Mouse (Mus musculus) common myeloid progenitor, adult 5-6 weeks (primary cell): ENCODE results near the gene BC051142. TPM values are rescaled to one million over a fixed set of nuclear protein-coding genes. Genes with fewer than 3 reads are reported as not detected.

Experiments used
- ATAC-seq: replicated peaks from 2 replicates; pipeline ENCODE4 v1.8.0; 2016; ENCODE audit warnings: low read depth, mild to moderate bottlenecking, moderate TSS enrichment, inconsistent platforms; ENCODE audit not compliant: poor library complexity, severe bottlenecking
- total RNA-seq: library from RNA; stranded (forward); fragments of 200-1000, 187-1606 nt; gene quantifications from 2 replicates; pipeline ENCODE4 v1.2.3, GENCODE M21; 2017

Gene BC051142
- 4.2 and 6.4 TPM in 2 replicates for total RNA-seq

- peak; percentile 92 for ATAC-seq
These were observed at the start of gene BC051142 for GRCm38 (mm10) chr17:34398711-34399393. Gene BC051142, plus strand, starts transcription at chr17:34398820.

GRCm38 (mm10) chr17:34349429-34349828 is 49.2 kb upstream of the BC051142 start:
- ATAC-seq = peak; percentile 62

GRCm38 (mm10) chr17:34354539-34354938 is 44.1 kb upstream of the BC051142 start, which contains the start of gene Btnl2:
Gene Btnl2, plus strand, starts transcription at chr17:34354822.
- ATAC-seq = 0 out of 2 replicates have a peak, but pooled peaks have one; percentile 15

GRCm38 (mm10) chr17:34354940-34355339 is 43.7 kb upstream of the BC051142 start:
- ATAC-seq = peak; percentile 47

GRCm38 (mm10) chr17:34362954-34363546 is 35.6 kb upstream of the BC051142 start:
- no peak for ATAC-seq

GRCm38 (mm10) chr17:34363676-34364310 is 34.8 kb upstream of the BC051142 start:
- no peak for ATAC-seq

- ATAC-seq = no peak
These were observed 33.6 kb upstream of the BC051142 start for GRCm38 (mm10) chr17:34365031-34365430.

GRCm38 (mm10) chr17:34370563-34370962 is 28.1 kb upstream of the BC051142 start:
- ATAC-seq = no peak

- ATAC-seq = no peak
These were observed 25.4 kb upstream of the BC051142 start for GRCm38 (mm10) chr17:34373055-34373709.

GRCm38 (mm10) chr17:34376847-34377246 is 21.8 kb upstream of the BC051142 start, which contains the start of gene Btnl1:
Gene Btnl1, plus strand, starts transcription at chr17:34377132.
- ATAC-seq = no peak

- peak; percentile 13; the same call in 1 of the 2 replicates for ATAC-seq
These were observed 21.0 kb upstream of the BC051142 start for GRCm38 (mm10) chr17:34377450-34378209.

GRCm38 (mm10) chr17:34378716-34379115 is 19.9 kb upstream of the BC051142 start:
- ATAC-seq = no peak

GRCm38 (mm10) chr17:34379451-34379850 is 19.2 kb upstream of the BC051142 start:
- ATAC-seq = no peak

- no peak for ATAC-seq
These were observed 16.7 kb upstream of the BC051142 start for GRCm38 (mm10) chr17:34381876-34382275.

- no peak for ATAC-seq
These were observed 15.4 kb upstream of the BC051142 start for GRCm38 (mm10) chr17:34383212-34383611.

- no peak for ATAC-seq
These were observed 13.9 kb upstream of the BC051142 start for GRCm38 (mm10) chr17:34384699-34385098.

GRCm38 (mm10) chr17:34386656-34387055 is 12.0 kb upstream of the BC051142 start:
- peak; percentile 29 for ATAC-seq

- ATAC-seq = peak; percentile 54
These were observed 10.1 kb upstream of the BC051142 start for GRCm38 (mm10) chr17:34388513-34388912.

GRCm38 (mm10) chr17:34391507-34391906 is 7.1 kb upstream of the BC051142 start:
- ATAC-seq = no peak

- peak; percentile 85 for ATAC-seq
These were observed 6.3 kb upstream of the BC051142 start for GRCm38 (mm10) chr17:34392321-34392720.
